9 mouse cellular contexts compared by ENCODE assay signal in the genomic region with DNA sequence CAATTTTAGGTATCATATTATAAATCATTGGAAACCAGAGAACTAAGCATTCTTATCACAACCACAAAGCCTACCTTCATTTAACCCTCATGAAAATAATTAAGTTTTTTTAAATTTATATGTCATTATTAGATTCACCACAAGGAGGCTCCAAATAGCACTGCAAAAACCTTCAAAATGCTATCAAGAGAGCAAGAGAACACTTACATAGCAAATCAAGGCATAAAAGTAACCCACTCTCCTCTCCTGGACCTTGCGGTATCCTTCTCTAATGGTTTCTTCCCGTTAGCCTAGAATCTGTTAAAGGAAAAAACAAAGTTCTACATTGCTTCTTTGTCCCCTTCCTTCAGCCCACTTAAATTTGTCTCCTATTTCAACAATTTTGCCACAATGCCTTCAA. TPM values are rescaled to one million over a fixed set of nuclear protein-coding genes. Genes with fewer than 3 reads are reported as not detected.
DNase-seq lines count a peak whose midpoint lies in the region; ATAC-seq and TF ChIP-seq lines count a peak whose summit lies in the region.
"Had no signal": no experiment of that assay in that cellular context is flagged by ENCODE, and none has a peak within 500 bp of the region (broad histone marks: within the 10 kb centered on the region; RNA-seq: fewer than 3 reads in every experiment).

No protein-coding gene starts in this region.

- no peaks in the 10 kb centered on the region for H3K4me1 ChIP-seq in cerebellum, adult 2 months (ENCODE audit: control insufficient read depth, insufficient read depth, low read length)
- H3K4me1 ChIP-seq in liver, postnatal 0 days (ENCODE audit: insufficient read depth) = 0 out of 2 replicates have a peak, but pooled peaks cover 5% of the 10 kb centered on the region
- H3K4me1 ChIP-seq in forebrain, embryonic 11.5 days (replicated peaks; ENCODE audit: control insufficient read depth, insufficient read depth, low read length) = no peaks in the 10 kb centered on the region

- no peak overlapping the region for H3K9ac ChIP-seq in liver, postnatal 0 days (replicated peaks)
- H3K9ac ChIP-seq in forebrain, embryonic 11.5 days (ENCODE audit: low read length) = no peak overlapping the region

- TF ChIP-seq POLR2A in cerebellum, adult 2 months (IDR thresholded peaks at IDR 0.05; ENCODE audit: borderline replicate concordance, insufficient read depth, low read length) = no peak

- TF ChIP-seq CTCF in cerebellum, adult 2 months (IDR thresholded peaks at IDR 0.05; ENCODE audit: borderline replicate concordance, insufficient read depth, low read depth, low read length) = peak; percentile 20; the same call in 1 of the 2 replicates
- peak; percentile 68 for TF ChIP-seq CTCF in liver, postnatal 0 days (IDR thresholded peaks at IDR 0.05; ENCODE audit: low read depth)

- TF ChIP-seq EP300 in liver, postnatal 0 days (IDR thresholded peaks at IDR 0.05; ENCODE audit: low read depth) = no peak

- no peak overlapping the region for H3K27ac ChIP-seq in cerebellum, adult 2 months (ENCODE audit: insufficient read depth, low read length)
- H3K27ac ChIP-seq in liver, postnatal 0 days (ENCODE audit: low read depth) = no peak overlapping the region
- no peak overlapping the region for H3K27ac ChIP-seq in forebrain, embryonic 11.5 days (ENCODE audit: low read depth, low read length)

- H3K27me3 ChIP-seq in cerebellum, adult 2 months (ENCODE audit: control insufficient read depth, insufficient read depth, low read length) = no peaks in the 10 kb centered on the region
- H3K27me3 ChIP-seq in liver, postnatal 0 days (ENCODE audit: insufficient read depth, low read length) = no peaks in the 10 kb centered on the region
- H3K27me3 ChIP-seq in forebrain, embryonic 11.5 days (ENCODE audit: control insufficient read depth, insufficient read depth, low read length) = no peaks in the 10 kb centered on the region

- no peak overlapping the region for H3K4me3 ChIP-seq in cerebellum, adult 2 months (replicated peaks; ENCODE audit: insufficient read depth, low read depth, low read length)
- H3K4me3 ChIP-seq in liver, postnatal 0 days (ENCODE audit: low read depth, low read length) = peak overlapping the region; percentile 28; the same call in 1 of the 2 replicates
- no peak overlapping the region for H3K4me3 ChIP-seq in forebrain, embryonic 11.5 days (ENCODE audit: low read depth, low read length)

- DNase-seq in cerebellum, adult 2 months = peak in 1 of 2 experiments; percentile 13
- DNase-seq in cerebellum, adult 8-10 months = no peak
- no peak for DNase-seq in liver, postnatal 0 days
- no peak for DNase-seq in liver
- DNase-seq in brain, adult 2 months (ENCODE audit: low read depth, low spot score) = peak; percentile 25
- peak; percentile 65 for DNase-seq in retina, embryonic 14.5 days (ENCODE audit: low spot score)
- DNase-seq in right cerebral cortex, postnatal 10 days (ENCODE audit: low spot score in 2 of 2) = no peak
- DNase-seq in forebrain, embryonic 11.5 days (ENCODE audit: low spot score) = no peak
- DNase-seq: thymus, postnatal 4 days had no signal

- WGBS in cerebellum, adult 2 months = 37% methylated on average over 2 of the region's 2 CpGs
- WGBS in liver, postnatal 0 days (ENCODE audit: insufficient replicate concordance) = 56% methylated on average over 2 of the region's 2 CpGs
- WGBS in forebrain, embryonic 11.5 days = 61% methylated on average over 2 of the region's 2 CpGs

- peak overlapping the region; percentile 45; the same call in 1 of the 2 replicates for H3K4me2 ChIP-seq in liver, postnatal 0 days (ENCODE audit: low read depth, low read length)
- H3K4me2 ChIP-seq in forebrain, embryonic 11.5 days (ENCODE audit: low read depth, low read length, severe bottlenecking) = no peak overlapping the region

- H3K36me3 ChIP-seq in liver, postnatal 0 days (replicated peaks; ENCODE audit: insufficient read depth, low read length) = 0 out of 2 replicates have a peak, but pooled peaks cover 2% of the 10 kb centered on the region
- no peaks in the 10 kb centered on the region for H3K36me3 ChIP-seq in forebrain, embryonic 11.5 days (ENCODE audit: control insufficient read depth, insufficient read depth, low read length)

- H3K9me3 ChIP-seq in liver, postnatal 0 days (ENCODE audit: low read length) = no peaks in the 10 kb centered on the region
- no peaks in the 10 kb centered on the region for H3K9me3 ChIP-seq in forebrain, embryonic 11.5 days (ENCODE audit: control insufficient read depth, low read length)

- ATAC-seq in liver, postnatal 0 days = no peak
- ATAC-seq in forebrain, embryonic 11.5 days (replicated peaks; ENCODE audit: low FRiP score) = no peak

RNA-seq across cellular contexts. Expression of a gene that starts 37.0 kb away (rescaled TPM):
- polyA plus RNA-seq in cerebellum, adult 2 months (2012; rRNA removed) = 4.3 and 4.5 TPM in 2 replicates
- 10.7 and 13.6 TPM in 2 replicates for polyA plus RNA-seq in liver, postnatal 0 days (2015; fragmentation: Nextera tagmentation; extraction: Ambion mirVana)
- 9.0 and 10.3 TPM in 2 replicates for polyA plus RNA-seq in forebrain, embryonic 11.5 days (2014; fragmentation: Nextera tagmentation; extraction: Ambion mirVana)

RNA-seq across cellular contexts. Expression of a gene that starts 37.2 kb away (rescaled TPM):
- polyA plus RNA-seq in cerebellum, adult 2 months (2012; rRNA removed) = 192 and 196 TPM in 2 replicates
- polyA plus RNA-seq in liver, postnatal 0 days (2015; fragmentation: Nextera tagmentation; extraction: Ambion mirVana) = 159 and 163 TPM in 2 replicates
- polyA plus RNA-seq in forebrain, embryonic 11.5 days (2014; fragmentation: Nextera tagmentation; extraction: Ambion mirVana) = 89.4 TPM in 2 replicates

RNA-seq across cellular contexts. Expression of a gene that starts 53.9 kb away (rescaled TPM):
- 0.56 and 0.92 TPM in 2 replicates for polyA plus RNA-seq in cerebellum, adult 2 months (2012; rRNA removed)
- polyA plus RNA-seq in liver, postnatal 0 days (2015; fragmentation: Nextera tagmentation; extraction: Ambion mirVana) = 0.07 and 0.11 TPM in 2 replicates
- 0.15 and 0.35 TPM in 2 replicates for polyA plus RNA-seq in forebrain, embryonic 11.5 days (2014; fragmentation: Nextera tagmentation; extraction: Ambion mirVana)

Comparison
In these comparisons a context has a peak if more than half of its experiments do, and no peak if none do; other contexts are left out.
1. DNase-seq: peak in brain, adult 2 months (single experiment) and retina, embryonic 14.5 days (single experiment); none in cerebellum, adult 8-10 months (single experiment), liver, postnatal 0 days (single experiment), liver (single experiment), right cerebral cortex, postnatal 10 days (0 of 2) and forebrain, embryonic 11.5 days (single experiment).